Mouse (Mus musculus): ENCODE results near the gene Dhx16. TPM values are rescaled to one million over a fixed set of nuclear protein-coding genes. Genes with fewer than 3 reads are reported as not detected.
"Not testable (repeated sequence)": the region's sequence is repeated elsewhere in the genome, so short reads cannot be mapped to it uniquely, and the experiment has no call there.

The Dhx16 gene
- polyA plus RNA-seq (2015; fragmentation: Nextera tagmentation; extraction: Ambion mirVana), result 48.9 and 50.6 TPM in 2 replicates

- DNase-seq (ENCODE audit: low spot score), result peak; percentile 97
These were observed at the start of gene Dhx16 for GRCm38 (mm10) chr17:35879245-35880057. Dhx16 (plus strand) TSS chr17:35879819.

DNA sequence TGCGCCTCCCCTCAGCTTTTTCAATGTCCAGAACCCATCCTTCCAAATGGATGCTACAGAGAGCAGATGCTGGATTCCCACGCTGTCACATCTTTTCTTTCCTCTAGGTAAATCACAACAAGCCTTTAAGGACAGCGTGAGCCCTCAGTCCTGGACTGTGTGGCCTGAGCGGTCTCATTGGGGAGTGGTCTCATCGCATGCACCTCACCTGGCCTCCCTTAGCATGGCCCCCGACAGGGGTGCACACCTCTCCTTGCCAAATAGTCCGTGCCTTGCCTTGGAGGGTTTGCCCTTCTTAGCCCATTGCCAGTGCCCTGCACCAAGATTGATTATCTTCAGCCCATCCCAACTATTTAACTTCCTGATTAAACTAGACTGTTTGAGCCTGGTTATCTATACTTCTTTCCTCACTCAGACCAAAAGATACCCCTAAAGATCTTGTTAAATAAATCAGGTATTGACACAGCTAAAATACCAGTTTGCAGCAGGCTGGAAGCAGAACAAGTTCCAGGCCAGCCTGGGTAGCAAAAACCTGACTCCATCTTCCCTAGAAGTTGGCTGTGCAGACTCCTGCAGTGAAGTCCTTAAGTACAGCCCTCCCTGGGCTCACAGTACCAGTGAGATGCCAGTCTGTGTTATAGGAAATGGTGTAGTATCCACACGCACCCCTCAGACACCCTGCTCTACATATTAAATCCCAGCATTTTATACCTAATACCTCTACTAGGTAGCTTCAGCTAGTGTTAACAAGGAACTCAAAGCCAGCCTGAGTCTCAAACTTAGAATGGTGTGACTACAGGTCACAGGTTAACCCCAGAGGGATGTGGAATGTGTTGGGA, 47.0 kb upstream of the Dhx16 start:
- no peak for DNase-seq (ENCODE audit: low spot score)

DNA sequence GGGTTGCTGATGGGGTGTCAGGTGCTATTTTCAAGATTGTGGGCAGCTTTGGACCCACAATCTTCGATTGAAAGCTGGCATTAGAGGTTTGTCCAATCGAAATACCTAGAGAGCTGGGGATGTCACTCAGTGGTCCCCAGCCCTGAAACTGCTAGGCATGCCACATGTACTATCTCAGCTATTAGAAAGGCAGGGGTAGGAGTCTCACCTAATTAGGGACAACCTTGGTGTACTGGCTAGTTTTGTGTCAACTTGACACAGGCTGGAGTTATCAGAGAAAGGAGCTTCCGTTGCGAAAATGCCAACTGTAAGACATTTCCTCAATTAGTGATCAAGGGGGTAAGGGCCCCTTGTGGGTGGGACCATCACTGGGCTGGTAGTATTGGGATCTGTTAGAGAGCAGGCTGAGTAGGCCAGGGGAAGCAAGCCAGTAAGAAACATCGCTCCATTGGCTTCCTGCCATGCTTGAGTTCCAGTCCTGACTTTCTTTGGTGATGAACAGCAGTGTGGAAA, 46.3 kb upstream of the Dhx16 start:
- DNase-seq (ENCODE audit: low spot score), result no peak

- DNase-seq (ENCODE audit: low spot score), result no peak
These were observed 45.7 kb upstream of the Dhx16 start for GRCm38 (mm10) chr17:35833894-35834293.

DNA sequence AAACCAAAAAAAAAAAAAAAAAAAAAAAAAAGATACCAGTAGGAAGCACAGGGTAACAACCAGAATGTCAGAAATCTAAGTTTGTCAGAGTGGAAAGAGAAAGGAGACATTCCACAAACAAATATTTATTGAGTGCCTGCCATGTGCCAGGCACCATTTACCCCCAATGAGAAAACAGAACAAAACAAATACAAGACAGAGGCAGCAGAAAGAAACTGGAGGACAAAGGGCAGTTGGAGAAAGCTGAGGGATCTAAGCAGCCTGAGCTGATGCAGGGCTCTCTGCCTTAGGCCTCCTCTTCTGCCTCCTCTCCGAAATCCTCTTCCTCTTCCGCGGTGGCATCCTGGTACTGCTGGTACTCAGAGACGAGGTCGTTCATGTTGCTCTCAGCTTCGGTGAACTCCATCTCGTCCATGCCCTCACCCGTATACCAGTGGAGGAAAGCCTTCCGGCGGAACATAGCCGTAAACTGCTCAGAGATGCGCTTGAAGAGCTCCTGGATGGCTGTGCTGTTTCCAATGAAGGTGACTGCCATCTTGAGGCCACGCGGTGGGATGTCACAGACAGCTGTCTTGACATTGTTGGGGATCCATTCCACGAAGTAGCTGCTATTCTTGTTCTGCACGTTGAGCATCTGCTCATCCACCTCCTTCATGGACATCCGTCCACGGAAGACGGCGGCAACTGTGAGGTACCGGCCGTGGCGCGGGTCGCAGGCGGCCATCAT, 44.8 kb upstream of the Dhx16 start:
- no peak for DNase-seq (ENCODE audit: low spot score)

DNA sequence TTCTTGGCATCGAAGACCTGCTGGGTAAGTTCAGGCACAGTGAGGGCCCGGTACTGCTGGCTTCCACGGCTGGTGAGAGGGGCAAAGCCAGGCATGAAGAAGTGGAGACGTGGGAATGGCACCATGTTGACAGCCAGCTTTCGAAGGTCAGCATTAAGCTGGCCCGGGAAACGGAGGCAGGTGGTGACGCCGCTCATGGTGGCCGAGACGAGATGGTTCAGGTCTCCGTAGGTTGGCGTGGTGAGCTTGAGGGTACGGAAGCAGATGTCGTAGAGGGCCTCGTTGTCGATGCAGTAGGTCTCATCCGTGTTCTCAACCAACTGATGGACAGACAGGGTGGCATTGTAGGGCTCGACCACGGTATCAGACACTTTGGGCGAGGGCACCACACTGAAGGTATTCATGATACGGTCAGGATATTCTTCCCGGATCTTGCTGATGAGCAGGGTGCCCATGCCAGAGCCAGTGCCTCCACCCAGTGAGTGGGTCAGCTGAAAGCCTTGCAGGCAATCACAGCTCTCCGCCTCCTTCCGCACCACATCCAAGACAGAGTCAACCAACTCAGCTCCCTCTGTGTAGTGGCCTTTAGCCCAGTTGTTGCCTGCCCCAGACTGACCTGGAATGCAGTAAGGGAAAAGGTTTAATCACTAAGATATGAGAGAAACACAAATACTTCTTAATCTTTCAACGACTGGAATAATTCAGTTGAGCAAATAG, 44.0 kb upstream of the Dhx16 start:
- no peak for DNase-seq (ENCODE audit: low spot score)

GRCm38 (mm10) chr17:35836178-35836965, 43.2 kb upstream of the Dhx16 start:
- peak; percentile 88 for DNase-seq (ENCODE audit: low spot score)

- peak; percentile 93 for DNase-seq (ENCODE audit: low spot score)
These were observed 42.6 kb upstream of the Dhx16 start for GRCm38 (mm10) chr17:35836991-35837422.

DNA sequence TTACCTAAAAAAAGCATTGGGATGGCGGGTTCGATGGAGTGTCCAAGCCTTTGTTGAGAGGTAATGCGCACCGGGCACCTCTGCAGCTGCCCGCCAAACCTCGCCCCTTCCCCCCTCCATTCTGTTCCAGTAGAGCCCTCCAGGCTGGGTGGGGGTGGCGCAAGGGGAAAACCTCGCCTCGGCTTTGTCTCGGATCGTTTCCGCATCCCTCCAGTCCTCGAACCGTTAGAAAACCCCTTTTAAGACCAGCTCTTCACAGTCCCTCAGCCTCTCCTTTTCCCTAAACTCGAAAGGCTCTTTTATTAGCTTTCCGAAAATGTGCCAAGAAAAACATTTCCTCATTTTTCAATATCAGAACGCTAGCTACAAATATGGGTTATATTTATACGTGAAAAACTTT, 42.1 kb upstream of the Dhx16 start:
- peak; percentile 73 for DNase-seq (ENCODE audit: low spot score)

- DNase-seq (ENCODE audit: low spot score), result peak; percentile 96
These were observed 41.5 kb upstream of the Dhx16 start, which contains the start of gene Tubb5 for GRCm38 (mm10) chr17:35838122-35838544. Tubb5 (minus strand) TSS chr17:35838306.

DNA sequence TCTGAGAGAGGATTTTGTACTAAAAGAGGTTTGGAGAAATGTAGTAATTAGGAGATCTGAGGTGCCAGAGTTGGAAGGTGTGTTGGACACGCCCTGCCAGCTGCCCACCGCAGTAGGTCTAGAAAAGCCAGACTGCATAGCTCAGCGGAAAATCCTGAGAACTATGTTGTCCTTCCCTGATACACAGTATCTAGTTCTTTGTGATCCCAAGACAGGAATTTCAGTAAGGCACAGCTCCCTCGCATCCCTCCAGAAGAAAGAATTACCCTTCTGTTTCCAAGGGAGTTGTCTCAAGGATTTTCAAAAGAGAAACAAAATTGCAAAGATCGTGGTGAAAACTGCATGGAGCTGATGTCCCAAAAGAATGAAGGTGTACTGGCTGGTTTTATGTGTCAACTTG, 41.0 kb upstream of the Dhx16 start:
- DNase-seq (ENCODE audit: low spot score), result no peak

GRCm38 (mm10) chr17:35839002-35839401, 40.6 kb upstream of the Dhx16 start:
- DNase-seq (ENCODE audit: low spot score), result not testable (repeated sequence)

DNA sequence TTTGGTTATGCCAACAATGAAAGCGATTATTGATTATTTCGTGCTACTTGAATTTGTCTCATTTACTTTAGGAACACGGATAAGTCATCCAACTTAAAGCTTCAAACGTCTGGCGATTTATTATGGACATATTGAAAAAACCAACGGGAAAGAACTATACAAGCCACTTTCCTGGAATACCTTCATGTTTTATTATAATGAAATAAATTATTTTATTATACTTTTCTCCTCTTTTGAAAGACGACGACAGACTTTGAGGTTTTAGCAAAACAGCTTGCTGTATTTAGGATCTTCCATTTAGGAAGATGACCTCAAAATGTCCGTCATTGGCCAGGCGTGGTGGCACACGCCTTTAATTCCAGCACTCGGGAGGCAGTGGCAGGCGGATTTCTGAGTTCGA, 39.1 kb upstream of the Dhx16 start:
- no peak for DNase-seq (ENCODE audit: low spot score)

DNA sequence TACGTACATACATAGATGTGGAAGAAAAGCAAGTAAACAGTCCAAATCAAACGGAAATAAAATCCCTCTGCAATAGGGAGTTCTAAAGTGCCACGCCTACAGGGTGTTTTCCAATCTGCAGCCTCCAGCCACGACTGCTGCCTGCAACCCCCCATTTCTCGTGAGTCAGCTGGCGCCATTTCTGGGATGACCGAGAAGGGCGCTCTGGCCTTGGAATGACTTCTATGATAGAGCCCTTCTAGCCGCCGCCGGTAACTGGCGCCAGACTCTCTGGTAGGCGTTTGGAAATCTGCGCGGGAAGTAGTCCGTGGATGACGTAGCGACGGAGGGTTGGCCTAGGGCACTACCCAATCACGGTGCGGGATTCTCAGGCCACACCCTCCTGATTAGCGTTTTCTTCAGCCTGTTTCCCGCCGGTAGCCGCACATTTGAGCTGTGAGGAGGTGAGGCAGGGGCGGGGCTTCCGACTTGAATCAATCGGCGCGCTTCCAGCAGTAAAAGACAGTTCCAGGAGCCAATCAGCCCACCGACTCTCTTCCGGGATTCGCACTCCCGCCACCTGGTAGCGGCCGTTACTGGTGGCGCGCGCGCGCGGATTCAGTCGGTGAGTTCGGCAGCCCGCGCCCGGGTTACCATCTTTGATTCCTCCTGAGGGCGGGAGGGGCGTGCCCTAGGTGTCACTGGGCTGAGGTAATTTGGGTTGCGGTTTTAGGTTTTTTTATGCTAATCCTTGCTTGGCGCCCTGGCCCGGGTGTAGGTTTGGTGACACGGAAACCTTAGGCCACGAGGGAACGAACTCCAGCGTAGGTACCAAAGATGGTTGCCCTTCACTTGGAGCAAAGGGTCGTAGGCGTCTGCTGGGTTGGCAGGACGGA, 38.3 kb upstream of the Dhx16 start, which contains the start of gene Mdc1:
TSS of gene Mdc1 (plus strand) at position 440 of the 875 bp plus-strand sequence.
- DNase-seq (ENCODE audit: low spot score), result peak; percentile 100

GRCm38 (mm10) chr17:35842006-35842405, 37.6 kb upstream of the Dhx16 start:
- no peak for DNase-seq (ENCODE audit: low spot score)

GRCm38 (mm10) chr17:35843514-35843913, 36.1 kb upstream of the Dhx16 start:
- DNase-seq (ENCODE audit: low spot score), result no peak

- no peak for DNase-seq (ENCODE audit: low spot score)
These were observed 31.5 kb upstream of the Dhx16 start for GRCm38 (mm10) chr17:35848112-35848511.

DNA sequence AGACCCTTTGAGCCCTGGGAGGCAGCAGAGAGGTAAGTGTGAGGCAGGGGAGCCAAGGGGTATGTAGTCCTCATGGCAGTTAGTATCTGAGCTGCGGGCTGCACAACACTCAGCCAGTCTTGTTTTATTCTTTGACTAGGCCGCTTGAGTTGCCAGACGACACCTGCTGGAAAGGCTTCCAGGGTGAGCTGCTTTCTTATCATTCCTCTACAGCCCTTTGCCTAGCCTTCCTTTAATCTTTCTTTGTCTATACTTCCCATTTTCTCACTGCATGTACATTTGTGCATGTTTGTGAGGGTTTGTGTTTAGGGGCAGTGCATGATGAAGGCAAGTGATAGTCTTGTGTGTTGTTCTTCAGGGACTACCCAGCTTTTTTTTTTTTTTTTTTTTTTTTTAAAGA, 28.6 kb upstream of the Dhx16 start:
- no peak for DNase-seq (ENCODE audit: low spot score)

DNA sequence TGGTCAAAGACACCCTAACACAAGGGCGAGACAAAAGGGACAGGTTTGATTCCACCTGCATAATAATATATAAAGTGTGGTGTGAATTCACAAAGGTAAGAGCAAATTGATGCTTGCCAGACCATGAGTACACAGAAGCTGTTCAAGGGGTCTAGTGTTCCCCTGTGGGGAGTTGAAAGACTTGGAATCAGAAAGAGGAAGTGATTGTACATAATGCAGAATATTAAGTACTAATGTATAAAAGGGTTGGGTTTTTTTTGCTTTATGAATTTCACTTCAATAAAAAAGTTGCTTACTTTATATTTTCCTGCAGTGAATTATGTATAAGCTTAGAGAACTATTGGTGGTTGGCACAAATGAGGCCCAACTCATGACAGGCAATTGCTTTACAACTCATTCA, 20.2 kb upstream of the Dhx16 start:
- DNase-seq (ENCODE audit: low spot score), result no peak

Measured in thymus, postnatal 0 days (tissue).